Mouse (Mus musculus) bone marrow macrophage, adult 2 months (primary cell): ENCODE results near the gene Immp2l.

Source experiments
- CTCF ChIP-seq: IDR thresholded peaks from 2 replicates; pipeline ENCODE4 v1.5.1; 2012; ENCODE audit warnings: low read depth, mild to moderate bottlenecking, low read length, moderate library complexity
- POLR2A ChIP-seq: IDR thresholded peaks from 2 replicates; pipeline ENCODE4 v1.6.1; 2012; ENCODE audit warnings: mild to moderate bottlenecking, low read depth, low read length, borderline replicate concordance

DNA sequence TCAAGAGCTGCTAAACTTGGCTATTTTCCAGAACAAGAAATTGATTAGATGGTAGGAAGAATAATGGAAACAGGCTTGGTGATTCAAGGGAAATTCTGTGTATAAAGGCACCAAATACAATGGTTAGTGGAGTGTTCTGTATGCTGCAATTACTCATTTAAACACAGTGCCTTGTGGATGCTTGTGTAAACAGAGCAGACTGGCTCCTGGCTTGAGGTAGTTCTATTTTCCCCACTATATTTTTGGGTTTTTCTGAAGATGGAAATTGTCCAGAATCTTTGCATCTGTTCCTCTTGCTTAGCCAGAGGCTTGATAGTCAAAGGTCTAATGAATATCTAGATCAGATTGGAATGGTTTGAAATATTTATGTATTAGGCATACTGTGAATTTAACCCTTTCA, 709.3 kb downstream of the Immp2l start:
- TF ChIP-seq CTCF, result no peak
- no peak for TF ChIP-seq POLR2A
